Mouse (Mus musculus): ENCODE measurements around the gene Ctsh. TPM values are rescaled to one million over a fixed set of nuclear protein-coding genes. Genes with fewer than 3 reads are reported as not detected.

Ctsh gene
- 78.8 and 95.4 TPM in 2 replicates for polyA plus RNA-seq (2012; rRNA removed; ENCODE audit: low replicate concordance)

GRCm38 (mm10) chr9:90053852-90054251 is at the start of gene Ctsh:
Gene Ctsh, plus strand, starts transcription at chr9:90054152.

GRCm38 (mm10) chr9:90114567-90115307 is 60.8 kb downstream of the Ctsh start, which contains the start of gene Morf4l1:
Gene Morf4l1, minus strand, starts transcription at chr9:90114774.

Other genes starting within 250 kb of the Ctsh start
- gene Rasgrf1, start 144.2 kb upstream of the Ctsh start, polyA plus RNA-seq (2012; rRNA removed; ENCODE audit: low replicate concordance), result 13.6 TPM in 2 replicates
- 47.6 and 108 TPM in 2 replicates for gene Morf4l1, start 60.6 kb downstream of the Ctsh start, polyA plus RNA-seq (2012; rRNA removed; ENCODE audit: low replicate concordance)
- 12.8 and 17.2 TPM in 2 replicates for gene Adamts7, start 108.9 kb downstream of the Ctsh start, polyA plus RNA-seq (2012; rRNA removed; ENCODE audit: low replicate concordance)
- gene Tbc1d2b, start 216.7 kb downstream of the Ctsh start, polyA plus RNA-seq (2012; rRNA removed; ENCODE audit: low replicate concordance), result 38.9 and 48.1 TPM in 2 replicates